Mouse (Mus musculus) heart, adult 2 months (tissue): ENCODE measurements around the gene Camkv.

Experiments used
- CTCF ChIP-seq: fragments of 200-600 bp; IDR thresholded peaks from 2 replicates; pipeline ENCODE4 v1.8.1; 2022; ENCODE audit warnings: antibody characterized with exemption, mild to moderate bottlenecking, moderate library complexity
- EP300 ChIP-seq: fragments of 200-500 bp; IDR thresholded peaks from 2 replicates; pipeline ENCODE4 v1.6.1; 2011; ENCODE audit warnings: low read depth, low read length, control low read depth; ENCODE audit not compliant: insufficient read depth
- POLR2A ChIP-seq: fragments of 200-500 bp; IDR thresholded peaks from 2 replicates; pipeline ENCODE4 v1.6.1; 2011; ENCODE audit warnings: mild to moderate bottlenecking, low read depth, low read length, control low read depth; ENCODE audit not compliant: insufficient read depth

- no peak for TF ChIP-seq CTCF
- TF ChIP-seq POLR2A, result no peak
- TF ChIP-seq EP300, result no peak
These were observed 7.7 kb upstream of the Camkv start for GRCm38 (mm10) chr9:107927749-107928148.
